Comparison of ENCODE assay signal across 8 mouse cellular contexts in the genomic region with DNA sequence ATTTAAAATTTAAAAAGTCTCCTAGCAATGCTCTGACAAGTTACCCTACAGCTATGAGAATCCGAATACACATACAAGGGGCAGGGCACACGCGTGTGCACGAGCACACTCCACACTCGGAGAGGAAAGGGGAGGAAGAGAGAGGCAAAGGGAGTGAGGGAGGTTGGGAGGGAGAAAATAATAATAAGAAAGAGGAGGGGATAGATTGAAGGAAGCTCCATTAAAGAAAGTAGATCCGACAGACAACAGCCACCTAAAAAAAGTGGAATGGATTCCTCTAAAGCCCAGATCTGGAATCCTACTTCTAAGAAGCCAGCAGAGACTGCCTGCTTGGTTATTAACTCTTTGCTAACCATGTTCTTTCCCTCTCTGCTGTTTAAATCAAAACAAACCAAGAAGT. TPM values are rescaled to one million over a fixed set of nuclear protein-coding genes. Genes with fewer than 3 reads are reported as not detected.
DNase-seq lines count a peak whose midpoint lies in the region; ATAC-seq lines count a peak whose summit lies in the region.

No protein-coding gene starts in this region.

- 0% methylated on average over 6 of the region's 6 CpGs for WGBS in kidney, embryonic 14.5 days
- 2% methylated on average over 6 of the region's 6 CpGs for WGBS in hindbrain, embryonic 15.5 days
- 2% methylated on average over 6 of the region's 6 CpGs for WGBS in midbrain, embryonic 10.5 days

- H3K4me2 ChIP-seq in kidney, embryonic 14.5 days (replicated peaks; ENCODE audit: low read depth, low read length) = peak overlapping the region; percentile 43
- H3K4me2 ChIP-seq in hindbrain, embryonic 15.5 days = peak overlapping the region; percentile 57

- no peaks in the 10 kb centered on the region for H3K9me3 ChIP-seq in kidney, embryonic 14.5 days (ENCODE audit: control insufficient read depth, low read length)
- no peaks in the 10 kb centered on the region for H3K9me3 ChIP-seq in hindbrain, embryonic 15.5 days
- H3K9me3 ChIP-seq in midbrain, embryonic 10.5 days (replicated peaks) = no peaks in the 10 kb centered on the region

- H3K36me3 ChIP-seq in kidney, embryonic 14.5 days (ENCODE audit: control insufficient read depth, insufficient read depth, low read length) = no peaks in the 10 kb centered on the region
- H3K36me3 ChIP-seq in hindbrain, embryonic 15.5 days = no peaks in the 10 kb centered on the region
- H3K36me3 ChIP-seq in midbrain, embryonic 10.5 days = no peaks in the 10 kb centered on the region

- peak overlapping the region; percentile 52; the same call in 1 of the 2 replicates for H3K9ac ChIP-seq in kidney, embryonic 14.5 days (ENCODE audit: low read depth, low read length)
- peak overlapping the region; percentile 46; the same call in 1 of the 2 replicates for H3K9ac ChIP-seq in hindbrain, embryonic 15.5 days

- H3K27me3 ChIP-seq in kidney, embryonic 14.5 days (ENCODE audit: control insufficient read depth, insufficient read depth, low read length) = no peaks in the 10 kb centered on the region
- H3K27me3 ChIP-seq in hindbrain, embryonic 15.5 days = no peaks in the 10 kb centered on the region
- H3K27me3 ChIP-seq in midbrain, embryonic 10.5 days (ENCODE audit: low read depth, poor library complexity, severe bottlenecking) = no peaks in the 10 kb centered on the region

- peak; percentile 74; the same call in 1 of the 2 replicates for ATAC-seq in kidney, embryonic 14.5 days (ENCODE audit: low FRiP score, low TSS enrichment)
- ATAC-seq in hindbrain, embryonic 15.5 days (ENCODE audit: low FRiP score, low read depth) = peak; percentile 68; the same call in 1 of the 2 replicates

- H3K4me3 ChIP-seq in kidney, embryonic 14.5 days (ENCODE audit: low read length) = peak overlapping the region; percentile 35
- peak overlapping the region; percentile 42 for H3K4me3 ChIP-seq in hindbrain, embryonic 15.5 days
- peak overlapping the region; percentile 43 for H3K4me3 ChIP-seq in midbrain, embryonic 10.5 days

- no peak for DNase-seq in kidney, postnatal 25 days
- peak; percentile 69 for DNase-seq in embryo, embryonic 11 days
- DNase-seq in midbrain, embryonic 10.5 days (ENCODE audit: low spot score) = peak; percentile 11
- DNase-seq in spleen, postnatal 14 days (ENCODE audit: low spot score in 2 of 2) = no peak
- DNase-seq in adrenal gland, adult 8-10 months = no peak
- no peak for DNase-seq in natural killer cell, adult 2 months (ENCODE audit: low spot score in 2 of 2)

- no peak overlapping the region; the same call in 1 of the 2 replicates for H3K27ac ChIP-seq in kidney, embryonic 14.5 days (ENCODE audit: low read depth, low read length)
- peak overlapping the region; percentile 55 for H3K27ac ChIP-seq in hindbrain, embryonic 15.5 days (replicated peaks)
- H3K27ac ChIP-seq in midbrain, embryonic 10.5 days (replicated peaks) = peak overlapping the region; percentile 56

- H3K4me1 ChIP-seq in kidney, embryonic 14.5 days (ENCODE audit: control insufficient read depth, insufficient read depth, low read length) = no peaks in the 10 kb centered on the region
- H3K4me1 ChIP-seq in hindbrain, embryonic 15.5 days (replicated peaks) = peaks cover 10% of the 10 kb centered on the region; the same call in 1 of the 2 replicates
- H3K4me1 ChIP-seq in midbrain, embryonic 10.5 days = peaks cover 13% of the 10 kb centered on the region; the same call in 1 of the 2 replicates

RNA-seq across cellular contexts. Expression of a gene that starts 26.5 kb away (rescaled TPM):
- 14.9 and 23.2 TPM in 2 replicates for polyA plus RNA-seq in kidney, embryonic 14.5 days (2014; fragmentation: Nextera tagmentation; extraction: Ambion mirVana)
- 14.7 and 17.5 TPM in 2 replicates for polyA plus RNA-seq in hindbrain, embryonic 15.5 days (2015; fragmentation: Nextera tagmentation; extraction: Ambion mirVana)
- 10.5 and 13.2 TPM in 2 replicates for polyA plus RNA-seq in midbrain, embryonic 10.5 days (2016; fragmentation: Nextera tagmentation; extraction: Ambion mirVana)
- total RNA-seq in adrenal gland, adult 8-10 months (2022) = 10 to 100 TPM; 48.3 to 91.2 (median 68.8) TPM

RNA-seq across cellular contexts. Expression of a gene that starts 43.8 kb away (rescaled TPM):
- polyA plus RNA-seq in kidney, embryonic 14.5 days (2014; fragmentation: Nextera tagmentation; extraction: Ambion mirVana) = 0.10 TPM in 1 of 2 replicates, not detected in the other
- 0.12 TPM in 1 of 2 replicates, not detected in the other for polyA plus RNA-seq in hindbrain, embryonic 15.5 days (2015; fragmentation: Nextera tagmentation; extraction: Ambion mirVana)
- 0.09 TPM in 1 of 2 replicates, not detected in the other for polyA plus RNA-seq in midbrain, embryonic 10.5 days (2016; fragmentation: Nextera tagmentation; extraction: Ambion mirVana)
- under 1 TPM in 2 of 4 experiments, not detected in 2; 0.13 to 0.14 TPM for total RNA-seq in adrenal gland, adult 8-10 months (2022)

Comparison
In these comparisons a context has a peak if more than half of its experiments do, and no peak if none do; other contexts are left out.
1. DNase-seq: peak in embryo, embryonic 11 days (single experiment) and midbrain, embryonic 10.5 days (single experiment); none in kidney, postnatal 25 days (0 of 2), spleen, postnatal 14 days (0 of 2), adrenal gland, adult 8-10 months (single experiment) and natural killer cell, adult 2 months (0 of 2).
2. Peak in every context shown above with its lines, with median percentiles within 50 percentile points of each other: H3K4me3 ChIP-seq.